Mouse (Mus musculus) spleen, postnatal 10 days (tissue): ENCODE data around the gene Otud7a.
"Not testable (repeated sequence)": the region's sequence is repeated elsewhere in the genome, so short reads cannot be mapped to it uniquely, and the experiment has no call there.

Experiments
- DNase-seq, 2 experiments: peaks; one replicate each; pipeline ENCODE4 v3.0.0; 2021 to 2022; ENCODE audit warnings: low spot score in 2 of 2

Gene Otud7a

GRCm38 (mm10) chr7:63558918-63559317 is 114.4 kb downstream of the Otud7a start:
- no peak for DNase-seq

GRCm38 (mm10) chr7:63559679-63560078 is 115.1 kb downstream of the Otud7a start:
- no peak for DNase-seq

GRCm38 (mm10) chr7:63583310-63583709 is 138.8 kb downstream of the Otud7a start:
- no peak for DNase-seq

- DNase-seq: no peak
Observed at GRCm38 (mm10) chr7:63586184-63586870, 141.8 kb downstream of the Otud7a start.

GRCm38 (mm10) chr7:63590305-63590704 is 145.8 kb downstream of the Otud7a start:
- no peak for DNase-seq

GRCm38 (mm10) chr7:63591322-63591721 is 146.8 kb downstream of the Otud7a start:
- DNase-seq: no peak

GRCm38 (mm10) chr7:63592061-63592460 is 147.5 kb downstream of the Otud7a start:
- DNase-seq: no peak

GRCm38 (mm10) chr7:63604827-63605226 is 160.3 kb downstream of the Otud7a start:
- no peak for DNase-seq

- DNase-seq: no peak
Observed at GRCm38 (mm10) chr7:63617018-63617417, 172.5 kb downstream of the Otud7a start.

GRCm38 (mm10) chr7:63620776-63621340 is 176.3 kb downstream of the Otud7a start:
- no peak for DNase-seq

GRCm38 (mm10) chr7:63637651-63638050 is 193.1 kb downstream of the Otud7a start:
- no peak for DNase-seq

- DNase-seq: no peak
Observed at GRCm38 (mm10) chr7:63644002-63644401, 199.5 kb downstream of the Otud7a start.

- no peak for DNase-seq
Observed at GRCm38 (mm10) chr7:63647136-63647535, 202.6 kb downstream of the Otud7a start.

- DNase-seq: no peak
Observed at GRCm38 (mm10) chr7:63660261-63660660, 215.7 kb downstream of the Otud7a start.

GRCm38 (mm10) chr7:63662757-63663156 is 218.2 kb downstream of the Otud7a start:
- DNase-seq: no peak

GRCm38 (mm10) chr7:63665496-63665895 is 220.9 kb downstream of the Otud7a start:
- no peak for DNase-seq

GRCm38 (mm10) chr7:63667986-63668741 is 223.6 kb downstream of the Otud7a start:
- no peak for DNase-seq

GRCm38 (mm10) chr7:63668951-63669350 is 224.4 kb downstream of the Otud7a start:
- no peak for DNase-seq

GRCm38 (mm10) chr7:63670911-63671310 is 226.4 kb downstream of the Otud7a start:
- not testable (repeated sequence) for DNase-seq

GRCm38 (mm10) chr7:63671904-63672303 is 227.4 kb downstream of the Otud7a start:
- peak in 1 of 2 experiments; percentile 26 for DNase-seq

GRCm38 (mm10) chr7:63676631-63677030 is 232.1 kb downstream of the Otud7a start:
- DNase-seq: no peak

- DNase-seq: no peak
Observed at GRCm38 (mm10) chr7:63677149-63677548, 232.6 kb downstream of the Otud7a start.

- DNase-seq: no peak
Observed at GRCm38 (mm10) chr7:63687056-63687455, 242.5 kb downstream of the Otud7a start.
